ENCODE assay signal across 18 mouse cellular contexts in the genomic region with DNA sequence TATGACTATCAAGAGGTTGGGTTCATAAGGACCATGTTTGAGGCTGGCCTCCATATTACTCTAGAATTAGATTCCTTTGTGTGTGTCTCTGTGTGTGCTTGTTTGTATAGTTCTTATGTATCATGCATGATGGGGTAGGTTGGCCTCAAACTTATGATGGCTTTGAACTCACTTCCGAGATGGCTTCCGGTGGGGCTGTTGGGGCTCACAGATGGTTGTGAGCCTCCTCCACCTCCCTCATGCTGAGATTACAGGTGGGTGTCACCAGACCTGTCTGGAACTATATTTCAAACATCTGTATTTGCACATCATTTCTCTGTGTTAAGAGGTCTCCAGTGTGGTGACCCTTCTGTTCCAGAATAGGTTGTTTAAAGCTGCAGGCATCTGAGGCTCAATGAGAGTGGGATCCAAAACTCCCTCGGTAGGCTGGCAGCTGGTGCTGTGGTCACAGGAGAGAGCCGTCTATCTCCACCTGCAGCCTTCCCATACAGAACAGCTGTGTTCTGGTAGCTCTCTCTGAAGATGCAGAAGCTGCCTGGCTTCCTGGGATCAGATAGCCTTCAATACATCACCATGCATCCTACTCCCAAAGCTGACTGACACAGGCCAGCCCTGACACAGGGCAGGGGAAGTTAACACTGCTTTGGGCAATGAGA. TPM values are rescaled to one million over a fixed set of nuclear protein-coding genes. Genes with fewer than 3 reads are reported as not detected.
A peak's percentile ranks its signal among the peaks of the same experiment; 100 is the strongest.
DNase-seq lines count a peak whose midpoint lies in the region.
"Had no signal": no experiment of that assay in that cellular context is flagged by ENCODE, and none has a peak within 500 bp of the region (broad histone marks: within the 10 kb centered on the region; RNA-seq: fewer than 3 reads in every experiment).

No protein-coding gene starts in this region.

- intact Hi-C loops in heart, postnatal 10 days (cut with DNase I), result no loop called here

- DNase-seq in heart, adult 11 months, result peak; percentile 72
- DNase-seq in heart, postnatal 10 days, result no peak
- DNase-seq in thymus, adult 18-20 months, result peak; percentile 26 to 44
- DNase-seq in thymus, postnatal 10 days (ENCODE audit: low spot score in 2 of 2), result peak; percentile 37 to 51
- DNase-seq in thymus, postnatal 36 days, result peak; percentile 41 to 59
- DNase-seq in embryo, embryonic 10.5 days (ENCODE audit: low spot score), result no peak
- no peak for DNase-seq in cerebellum, postnatal 4 days (ENCODE audit: low spot score in 2 of 2)
- no peak for DNase-seq in gastrocnemius, adult 8-10 months (ENCODE audit: low spot score in 2 of 2)
- DNase-seq: adrenal gland, adult 2 months; adrenal gland, postnatal 14 days; cerebellum, adult 11 months; cerebellum, adult 2 months; cerebellum, adult 9-11 months; cerebellum, postnatal 25 days; forebrain, postnatal 0 days; gastrocnemius, postnatal 10 days; gastrocnemius, postnatal 36 days; heart, postnatal 36 days had no signal

RNA-seq across cellular contexts. Expression of gene Cdv3, which starts 18.6 kb away (rescaled TPM):
- total RNA-seq in heart, postnatal 10 days (2021), result 100 to 1,000 TPM; 111 to 137 TPM
- 100 to 1,000 TPM; 221 to 238 (median 225) TPM for total RNA-seq in gastrocnemius, adult 8-10 months (2022)

Comparison
In these comparisons a context has a peak if more than half of its experiments do, and no peak if none do; other contexts are left out.
1. DNase-seq: peak in heart, adult 11 months (single experiment), thymus, adult 18-20 months (2 of 2), thymus, postnatal 10 days (2 of 2) and thymus, postnatal 36 days (2 of 2); none in heart, postnatal 10 days (0 of 2), embryo, embryonic 10.5 days (single experiment), cerebellum, postnatal 4 days (0 of 2) and gastrocnemius, adult 8-10 months (0 of 2).